In the genomic region with DNA sequence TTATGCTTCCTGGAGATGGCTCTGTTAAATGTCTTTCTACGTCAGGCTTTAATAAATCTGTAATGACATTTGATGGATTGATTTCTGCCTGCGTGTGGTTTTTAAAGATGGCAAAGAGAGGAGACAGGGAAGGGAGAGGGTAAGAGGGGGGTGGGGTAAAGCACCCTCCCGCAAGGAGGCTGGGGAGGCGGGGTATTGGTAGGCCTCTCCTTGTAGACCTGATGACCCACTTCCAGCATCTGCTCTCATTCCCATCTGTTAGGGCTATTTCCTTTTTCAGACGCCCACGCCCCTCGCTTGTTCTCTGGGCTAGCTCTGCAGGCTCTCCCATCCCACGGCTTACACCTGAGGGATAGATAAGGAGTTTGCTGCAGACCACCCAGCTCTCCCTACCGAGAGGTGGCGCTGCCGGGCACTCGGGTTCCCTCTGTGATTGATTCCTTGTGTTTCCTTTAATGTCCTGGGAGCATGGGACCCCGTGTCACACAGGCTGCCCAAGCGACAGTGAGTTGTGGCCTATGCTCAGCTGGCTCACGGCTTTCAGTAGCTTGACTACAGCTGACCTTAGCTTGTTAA, we compare ENCODE assay signal across 13 mouse cellular contexts.
DNase-seq lines count a peak whose midpoint lies in the region; ATAC-seq lines count a peak whose summit lies in the region.
"Had no signal": no experiment of that assay in that cellular context is flagged by ENCODE, and none has a peak within 500 bp of the region (broad histone marks: within the 10 kb centered on the region; RNA-seq: fewer than 3 reads in every experiment).

No protein-coding gene starts in this region.

- no peak overlapping the region for H3K9ac ChIP-seq in lung, embryonic 16.5 days (ENCODE audit: low read length)
- H3K9ac ChIP-seq in neural tube, embryonic 11.5 days (ENCODE audit: low read length): no peak overlapping the region
- H3K9ac ChIP-seq: embryonic facial prominence, embryonic 15.5 days; limb, embryonic 15.5 days had no signal

- H3K27me3 ChIP-seq in lung, embryonic 16.5 days (ENCODE audit: control insufficient read depth, insufficient read depth, low read depth, low read length): no peaks in the 10 kb centered on the region
- no peaks in the 10 kb centered on the region for H3K27me3 ChIP-seq in neural tube, embryonic 11.5 days (ENCODE audit: control insufficient read depth, insufficient read depth, low read length)
- H3K27me3 ChIP-seq: embryonic facial prominence, embryonic 15.5 days; limb, embryonic 15.5 days had no signal

- no peak overlapping the region for H3K4me3 ChIP-seq in lung, embryonic 16.5 days (ENCODE audit: low read length)
- no peak overlapping the region for H3K4me3 ChIP-seq in neural tube, embryonic 11.5 days (ENCODE audit: low read depth, low read length)
- H3K4me3 ChIP-seq: embryonic facial prominence, embryonic 15.5 days; limb, embryonic 15.5 days; myocyte had no signal

- no peak overlapping the region for H3K4me2 ChIP-seq in lung, embryonic 16.5 days (ENCODE audit: low read depth, low read length)
- H3K4me2 ChIP-seq in neural tube, embryonic 11.5 days (ENCODE audit: low read depth): no peak overlapping the region
- H3K4me2 ChIP-seq: embryonic facial prominence, embryonic 15.5 days; limb, embryonic 15.5 days had no signal

- WGBS in lung, embryonic 16.5 days: 32% methylated on average over 15 of the region's 15 CpGs
- WGBS in neural tube, embryonic 11.5 days: 42% methylated on average over 15 of the region's 15 CpGs

- intact Hi-C loops in heart, postnatal 25 days (cut with DNase I): no loop called here

- ATAC-seq in lung, embryonic 16.5 days (ENCODE audit: low read depth): 0 out of 2 replicates have a peak, but pooled peaks have one; percentile 34
- no peak for ATAC-seq in neural tube, embryonic 11.5 days (ENCODE audit: insufficient read depth, low FRiP score, low TSS enrichment)
- ATAC-seq: inflammation-experienced regulatory T-cells, adult 6 months had no signal

- no peaks in the 10 kb centered on the region for H3K9me3 ChIP-seq in lung, embryonic 16.5 days (ENCODE audit: control insufficient read depth, low read length)
- H3K9me3 ChIP-seq in neural tube, embryonic 11.5 days (ENCODE audit: control insufficient read depth, low read length): no peaks in the 10 kb centered on the region
- H3K9me3 ChIP-seq: embryonic facial prominence, embryonic 15.5 days; limb, embryonic 15.5 days had no signal

- no peaks in the 10 kb centered on the region for H3K36me3 ChIP-seq in lung, embryonic 16.5 days (ENCODE audit: control insufficient read depth, insufficient read depth, low read length)
- no peaks in the 10 kb centered on the region for H3K36me3 ChIP-seq in neural tube, embryonic 11.5 days (ENCODE audit: control insufficient read depth, insufficient read depth, low read length)
- H3K36me3 ChIP-seq: embryonic facial prominence, embryonic 15.5 days; limb, embryonic 15.5 days had no signal

- H3K4me1 ChIP-seq in lung, embryonic 16.5 days (replicated peaks; ENCODE audit: control insufficient read depth, insufficient read depth, low read length): peaks cover 6% of the 10 kb centered on the region; the same call in 1 of the 2 replicates
- H3K4me1 ChIP-seq in neural tube, embryonic 11.5 days (ENCODE audit: control insufficient read depth, insufficient read depth, low read length): peaks cover 3% of the 10 kb centered on the region; the same call in 1 of the 2 replicates

- DNase-seq in heart, adult 11 months: peak; percentile 81
- no peak for DNase-seq in heart, postnatal 25 days (ENCODE audit: low spot score)
- no peak for DNase-seq in lung, postnatal 4 days
- DNase-seq in WW6 (ENCODE audit: low read depth, low spot score): peak; percentile 75
- DNase-seq in neural tube, embryonic 11.5 days (ENCODE audit: low spot score): peak; percentile 31
- DNase-seq in frontal cortex, postnatal 14 days (ENCODE audit: low spot score in 2 of 2): no peak
- no peak for DNase-seq in layer of hippocampus, adult 9-10 months (ENCODE audit: low spot score)
- DNase-seq: gastrocnemius, postnatal 36 days had no signal

- H3K27ac ChIP-seq in lung, embryonic 16.5 days (ENCODE audit: low read length): no peak overlapping the region
- H3K27ac ChIP-seq in neural tube, embryonic 11.5 days (ENCODE audit: low read depth, low read length): no peak overlapping the region
- H3K27ac ChIP-seq: embryonic facial prominence, embryonic 15.5 days; limb, embryonic 15.5 days had no signal

Comparison
In these comparisons a context has a peak if more than half of its experiments do, and no peak if none do; other contexts are left out.
1. DNase-seq: peak in heart, adult 11 months (single experiment), WW6 (single experiment) and neural tube, embryonic 11.5 days (single experiment); none in heart, postnatal 25 days (single experiment), lung, postnatal 4 days (0 of 2), frontal cortex, postnatal 14 days (0 of 2) and layer of hippocampus, adult 9-10 months (single experiment).